Mouse (Mus musculus) monocyte, adult 2 months (primary cell): ENCODE measurements around the gene Aes.

ENCODE experiments used
- DNase-seq, 2 experiments: peaks; one replicate each; pipeline ENCODE4 v3.0.0; 2022; ENCODE audit warnings: low spot score in 2 of 2, low read depth in 1 of 2

The Aes gene

DNA sequence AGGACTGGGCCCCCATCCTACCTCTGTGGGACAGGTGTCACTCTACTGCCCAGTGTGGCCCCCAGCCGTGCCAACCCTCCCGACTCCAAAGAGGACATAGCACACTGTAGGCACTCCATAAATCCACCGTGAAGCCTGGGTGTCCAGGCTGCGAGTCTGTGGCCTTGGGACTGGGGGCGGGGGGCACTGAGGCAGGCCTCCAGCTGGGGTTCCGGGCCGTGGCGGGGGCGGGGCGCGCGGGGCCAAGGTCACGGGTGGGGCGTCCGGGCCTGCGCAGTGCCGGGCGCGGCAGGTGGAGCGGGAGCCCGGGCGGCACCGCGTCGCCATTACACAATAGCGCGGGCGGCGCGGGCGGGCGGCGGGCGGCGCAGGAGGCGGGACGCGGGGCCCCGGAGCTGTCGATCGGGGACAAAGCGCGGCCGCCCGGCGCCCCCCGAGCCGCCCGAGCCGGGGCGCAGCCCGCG lies at the start of gene Aes:
TSS of gene Aes (plus strand) at position 326 of the 464 bp plus-strand sequence.
- no peak for DNase-seq

DNA sequence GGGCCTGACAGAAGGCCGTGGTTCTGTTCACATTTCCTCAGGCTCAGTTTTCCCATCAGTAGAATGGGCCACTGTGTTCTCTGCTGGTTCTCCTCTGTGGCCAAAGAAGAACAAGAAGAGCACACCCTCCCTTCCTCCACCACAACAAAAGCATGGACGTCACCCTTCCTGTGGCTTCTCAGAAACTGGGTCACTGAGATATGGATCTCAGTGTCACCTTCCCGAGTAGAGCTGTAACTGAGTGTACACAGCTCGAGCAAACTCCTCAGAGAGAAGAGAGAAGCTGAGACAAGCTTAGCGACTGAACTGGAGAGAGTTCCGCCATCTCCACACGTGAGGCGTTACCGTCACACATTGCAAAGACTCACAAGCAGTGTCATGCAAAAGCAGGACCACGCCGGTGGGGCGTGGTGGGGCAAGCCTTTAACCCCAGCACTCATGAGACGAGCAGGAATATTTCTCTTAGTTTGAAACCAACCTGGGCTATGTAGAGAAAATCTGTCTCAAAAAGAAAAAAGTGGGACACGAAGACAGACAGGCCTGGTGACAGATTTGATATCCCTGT lies 49.0 kb upstream of the Aes start:
- DNase-seq: no peak

DNA sequence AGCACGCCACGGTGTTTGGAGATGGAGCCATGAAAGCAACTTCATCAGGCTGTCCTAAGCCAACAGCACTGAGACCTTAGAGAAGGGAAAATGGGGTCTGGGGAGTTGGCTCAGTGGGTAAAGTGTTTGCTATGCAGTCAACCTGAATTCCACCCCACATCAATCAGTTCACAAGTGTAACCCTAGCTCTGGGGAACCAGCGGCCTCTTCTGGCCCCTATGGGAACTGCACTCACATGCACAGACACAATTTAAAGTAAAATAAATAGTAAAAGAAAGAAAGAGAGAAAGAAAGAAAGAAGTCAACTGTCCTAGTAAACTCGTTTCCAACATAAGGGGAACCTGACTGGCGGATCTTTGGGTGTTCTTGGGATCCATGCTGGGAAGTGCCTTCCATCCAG lies 45.5 kb upstream of the Aes start:
- no peak for DNase-seq

DNA sequence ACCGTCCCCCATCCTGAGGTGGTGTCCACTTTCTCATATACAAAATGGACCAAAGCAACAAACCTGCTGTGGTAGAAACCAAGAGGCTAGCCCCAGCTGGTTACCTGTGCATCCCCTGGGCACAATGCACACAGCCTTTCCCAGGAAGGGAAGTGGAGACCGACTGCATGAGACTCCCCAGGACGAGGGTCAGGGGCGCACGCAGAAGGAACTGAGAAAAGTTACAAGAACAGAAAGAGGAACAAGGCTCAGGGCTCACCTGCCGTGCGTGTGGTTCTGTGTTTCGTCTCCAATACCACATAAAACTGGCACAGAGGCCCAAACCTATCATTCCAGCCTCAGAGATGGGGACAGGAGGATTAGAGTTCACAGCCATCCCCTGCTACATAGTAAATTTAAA lies 42.1 kb upstream of the Aes start:
- no peak for DNase-seq

DNA sequence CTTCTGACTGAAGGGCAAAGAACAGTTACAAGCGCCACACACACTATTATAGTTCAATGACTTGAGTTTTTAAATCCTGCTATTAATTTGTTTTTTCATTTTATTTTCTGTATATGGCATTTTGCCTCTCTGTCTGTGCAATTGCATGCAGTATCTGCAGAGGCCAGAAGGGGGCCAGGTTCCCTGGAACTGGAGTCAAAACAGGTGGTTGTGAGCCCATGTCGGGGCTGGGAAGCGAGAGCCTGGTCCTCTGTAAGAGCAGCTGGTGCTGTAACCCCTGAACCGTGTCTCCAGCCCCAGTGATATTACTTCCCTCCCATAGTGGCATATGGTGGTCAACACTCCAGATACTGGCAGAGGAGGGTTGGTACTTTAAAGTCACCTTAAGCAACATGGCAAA lies 40.7 kb upstream of the Aes start:
- DNase-seq: peak in 1 of 2 experiments; percentile 45

DNA sequence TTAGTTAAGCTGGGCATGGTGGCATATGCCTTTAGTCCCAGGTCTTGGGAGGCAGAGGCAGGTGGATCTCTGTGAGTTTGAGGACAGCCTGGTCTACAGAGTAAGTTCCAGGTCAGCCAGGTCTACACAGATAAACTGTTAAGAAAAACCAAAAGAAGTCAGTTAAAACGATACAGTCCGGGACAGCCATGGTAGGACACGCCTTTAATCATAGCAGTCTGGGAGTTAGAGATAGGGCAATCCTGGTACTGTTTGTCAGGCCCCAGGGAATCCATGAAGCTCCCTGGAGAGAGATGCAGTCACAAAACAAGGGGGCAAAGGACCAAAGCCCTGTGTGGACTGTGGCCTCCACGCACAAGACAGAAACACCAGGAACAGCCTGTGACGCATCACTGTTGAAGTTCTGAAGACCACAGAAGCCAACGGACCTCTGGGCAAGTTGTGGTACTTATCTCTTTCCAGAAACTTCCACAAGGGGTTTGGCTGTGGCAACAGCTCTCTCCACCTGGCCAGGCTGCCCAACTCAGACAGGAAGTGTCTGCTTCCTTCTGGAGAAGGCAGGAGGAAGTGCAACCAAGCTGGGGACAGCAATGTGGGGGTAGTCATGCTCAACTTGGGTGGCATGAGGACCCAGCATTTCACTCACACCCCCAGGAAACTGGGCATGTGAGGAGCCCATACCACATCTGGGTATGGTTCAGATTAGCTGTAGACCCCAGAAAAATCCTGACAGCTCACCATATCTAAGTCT lies 39.9 kb upstream of the Aes start:
- no peak for DNase-seq

DNA sequence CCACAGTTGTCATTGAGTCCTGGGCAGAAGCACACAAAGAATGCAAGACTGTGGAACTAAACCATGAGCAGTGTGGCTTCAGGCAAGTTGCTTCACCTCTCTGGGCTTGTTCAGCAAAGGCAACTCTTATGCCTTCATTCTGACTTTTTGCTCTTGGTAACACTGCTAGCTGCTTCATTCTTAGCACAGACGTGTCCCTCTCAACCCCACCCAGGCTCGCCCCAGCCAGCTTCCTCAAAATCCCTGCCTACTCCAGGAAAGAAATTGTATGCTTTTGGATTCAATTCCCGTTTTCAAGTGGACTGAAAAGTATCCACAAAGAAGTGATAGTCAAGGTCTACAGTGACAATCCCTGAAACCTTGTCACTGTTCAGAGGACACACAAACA lies 39.3 kb upstream of the Aes start:
- no peak for DNase-seq

DNA sequence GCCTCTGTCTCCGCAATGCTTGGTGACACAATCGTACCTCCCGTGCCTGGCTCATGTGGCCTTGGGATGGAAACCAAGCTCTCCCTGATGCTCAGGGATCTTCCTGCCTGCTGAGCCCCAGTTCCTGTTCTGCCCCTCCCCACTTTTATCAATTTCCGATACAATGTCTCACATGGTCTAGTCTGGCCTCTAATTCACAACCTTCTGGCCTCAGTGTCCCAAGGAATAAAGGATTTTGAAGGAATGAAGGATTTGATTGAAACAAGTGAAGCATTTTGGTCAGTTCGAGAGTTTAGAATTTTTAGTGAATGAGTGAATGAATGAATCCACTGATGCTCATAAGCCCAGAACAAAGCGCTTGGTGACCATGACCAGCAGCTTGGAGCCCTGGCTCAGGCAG lies 36.1 kb upstream of the Aes start:
- DNase-seq: no peak

DNA sequence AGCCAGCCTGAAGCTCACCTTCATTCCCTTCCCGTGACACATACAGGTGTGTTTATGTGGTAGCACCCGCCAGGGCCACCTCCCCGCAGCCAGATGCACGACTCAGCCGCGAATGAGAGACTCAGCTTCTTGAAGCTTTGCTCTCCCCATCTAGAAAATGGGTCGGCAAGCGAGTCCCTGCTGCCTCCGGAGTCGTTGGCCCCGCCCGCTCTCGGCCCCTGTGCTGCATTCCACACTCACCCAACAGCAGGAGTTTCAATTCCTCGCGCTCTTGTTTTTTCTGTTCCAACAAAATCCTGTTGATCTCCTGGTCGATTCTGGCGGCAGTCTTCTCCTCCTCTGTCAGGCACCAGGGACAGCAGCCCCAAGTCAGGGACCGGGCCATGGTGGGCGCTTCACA lies 35.7 kb upstream of the Aes start:
- DNase-seq: no peak

DNA sequence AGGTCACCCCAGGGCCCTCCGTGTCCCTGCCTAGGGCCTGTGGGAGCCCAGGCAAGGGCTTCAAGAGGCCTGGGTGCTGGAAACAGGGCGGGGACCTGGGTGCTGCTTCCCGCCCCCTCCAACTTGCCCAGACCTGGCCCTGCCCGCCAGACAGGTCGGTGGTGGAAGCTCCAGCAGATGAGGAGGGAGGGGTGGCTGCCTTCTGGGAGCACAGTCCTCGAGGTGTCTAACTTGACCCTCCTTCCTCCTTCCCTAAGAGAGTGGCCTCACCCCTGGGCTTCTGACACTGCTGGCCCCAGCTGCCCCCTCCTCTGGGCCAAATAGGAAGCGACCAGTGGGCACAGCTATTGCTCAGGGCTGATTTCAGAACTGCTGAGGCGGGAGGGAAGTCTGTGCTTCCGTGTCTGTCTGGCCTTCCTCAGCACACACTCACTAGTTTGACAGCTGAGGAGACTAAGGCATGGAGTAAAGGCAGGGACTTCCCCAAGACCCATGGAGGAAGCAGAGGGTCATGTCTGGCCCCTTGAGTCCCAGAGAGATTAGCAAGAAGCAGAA lies 35.2 kb upstream of the Aes start, which contains the start of gene Gna15:
TSS of gene Gna15 (minus strand) at position 175 of the 555 bp plus-strand sequence.
- peak in 1 of 2 experiments; percentile 26 for DNase-seq

DNA sequence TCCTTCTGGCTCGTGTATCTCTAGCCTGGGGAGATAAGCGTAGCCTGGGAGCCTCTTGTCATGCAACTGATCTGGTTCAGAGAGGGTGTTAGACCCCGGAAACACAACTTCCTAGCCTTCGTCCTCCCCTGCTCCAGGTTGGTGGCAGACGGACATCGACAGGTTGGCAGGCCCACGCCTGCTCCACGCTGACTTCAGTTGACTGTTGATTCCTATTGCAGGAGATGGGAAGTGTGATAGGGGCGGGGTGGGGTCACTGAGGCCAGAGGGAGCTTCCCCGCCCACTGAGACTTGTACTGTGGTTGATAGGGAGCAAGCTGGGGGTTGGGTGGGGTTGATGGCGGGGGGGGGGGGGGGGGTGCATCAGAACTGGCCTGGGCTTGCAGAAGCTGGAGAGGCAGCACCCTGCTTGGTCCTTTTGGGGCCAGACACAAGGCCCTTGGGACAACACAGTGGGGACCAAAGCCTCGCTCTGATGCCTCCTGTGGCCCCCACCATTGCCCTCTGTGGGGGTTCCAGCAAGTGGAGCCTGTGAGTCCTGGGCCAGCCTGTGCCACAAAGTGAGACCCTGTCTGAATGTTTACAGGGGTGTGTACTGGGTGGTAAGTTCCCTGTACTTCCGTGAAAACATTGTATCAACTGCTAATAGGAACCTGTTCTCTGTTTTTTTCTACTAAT lies 34.1 kb upstream of the Aes start:
- DNase-seq: no peak

DNA sequence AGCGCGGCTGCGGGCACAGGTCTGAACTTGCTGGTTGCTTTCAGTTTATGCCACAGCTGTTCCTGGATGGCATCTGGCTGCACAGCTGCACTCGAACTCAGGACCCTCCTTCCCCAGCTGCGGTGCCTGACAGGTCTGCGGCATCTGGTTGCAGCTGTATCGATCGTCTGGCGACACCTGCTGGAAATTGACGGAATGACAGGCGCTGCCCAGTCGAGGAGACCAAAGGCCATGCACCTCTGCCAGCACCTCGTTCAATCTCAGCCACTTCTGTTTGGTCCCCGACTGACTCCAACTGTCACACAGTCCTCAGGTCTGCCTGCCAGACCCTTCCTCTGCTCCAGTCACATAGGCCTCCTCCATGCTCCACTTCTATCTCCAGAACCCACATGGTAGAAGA lies 32.5 kb upstream of the Aes start:
- DNase-seq: peak in 1 of 2 experiments; percentile 79

DNA sequence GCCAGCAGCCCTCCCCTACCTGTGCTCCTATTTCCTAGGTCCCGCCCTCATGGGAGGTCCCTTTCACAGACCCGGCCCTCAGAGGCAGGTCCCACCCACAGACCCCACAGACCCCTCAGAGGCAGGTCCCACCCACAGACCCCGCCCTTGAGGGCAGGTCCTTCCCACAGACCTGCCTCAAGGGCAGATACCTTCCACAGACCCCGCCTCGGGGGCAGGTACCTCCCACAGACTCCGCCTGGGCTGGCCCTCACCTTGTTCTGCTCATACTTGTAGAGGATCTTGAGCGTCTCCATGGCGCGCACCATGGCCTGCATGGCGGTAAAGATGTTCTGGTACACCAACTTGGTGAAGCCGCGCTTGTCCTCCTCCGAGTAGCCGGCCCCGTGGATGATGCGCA lies 24.5 kb upstream of the Aes start:
- DNase-seq: no peak

DNA sequence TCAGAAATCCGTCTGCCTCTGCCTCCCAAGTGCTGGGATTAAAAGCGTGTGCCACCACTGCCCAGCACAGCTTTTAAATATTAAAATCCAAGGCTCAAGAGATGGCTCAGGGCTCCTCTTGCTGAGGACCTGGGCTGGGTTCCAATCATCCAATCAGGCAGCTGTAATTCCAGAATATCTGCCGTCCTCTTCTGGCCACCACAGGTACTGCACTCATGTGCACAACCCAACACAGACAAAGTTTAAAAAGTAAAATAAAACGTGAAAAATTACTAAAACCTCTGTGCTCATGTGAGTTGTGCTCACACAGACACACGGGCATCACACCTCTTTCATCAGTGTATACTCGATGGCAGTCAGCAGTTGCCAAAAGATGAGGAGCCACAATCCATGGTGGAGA lies 22.6 kb upstream of the Aes start:
- no peak for DNase-seq

DNA sequence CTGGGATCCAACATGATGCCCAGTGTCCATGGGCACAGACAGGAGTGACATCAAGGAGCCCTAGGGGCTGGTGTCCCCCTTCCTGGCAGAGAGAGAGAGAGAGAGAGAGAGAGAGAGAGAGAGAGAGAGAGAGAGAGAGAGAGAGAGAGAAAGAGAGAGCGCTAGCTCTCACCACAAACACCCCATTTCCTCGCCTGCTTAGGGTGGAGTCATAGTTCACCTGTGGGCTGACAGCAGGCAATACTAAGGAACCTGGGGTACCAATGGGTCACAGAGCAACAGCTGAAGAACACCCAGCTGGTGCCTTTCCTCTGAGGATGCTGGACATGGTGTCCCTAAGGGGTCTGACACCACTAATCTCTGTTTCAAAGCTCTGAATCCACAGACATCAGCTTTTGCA lies 21.9 kb upstream of the Aes start:
- no peak for DNase-seq

DNA sequence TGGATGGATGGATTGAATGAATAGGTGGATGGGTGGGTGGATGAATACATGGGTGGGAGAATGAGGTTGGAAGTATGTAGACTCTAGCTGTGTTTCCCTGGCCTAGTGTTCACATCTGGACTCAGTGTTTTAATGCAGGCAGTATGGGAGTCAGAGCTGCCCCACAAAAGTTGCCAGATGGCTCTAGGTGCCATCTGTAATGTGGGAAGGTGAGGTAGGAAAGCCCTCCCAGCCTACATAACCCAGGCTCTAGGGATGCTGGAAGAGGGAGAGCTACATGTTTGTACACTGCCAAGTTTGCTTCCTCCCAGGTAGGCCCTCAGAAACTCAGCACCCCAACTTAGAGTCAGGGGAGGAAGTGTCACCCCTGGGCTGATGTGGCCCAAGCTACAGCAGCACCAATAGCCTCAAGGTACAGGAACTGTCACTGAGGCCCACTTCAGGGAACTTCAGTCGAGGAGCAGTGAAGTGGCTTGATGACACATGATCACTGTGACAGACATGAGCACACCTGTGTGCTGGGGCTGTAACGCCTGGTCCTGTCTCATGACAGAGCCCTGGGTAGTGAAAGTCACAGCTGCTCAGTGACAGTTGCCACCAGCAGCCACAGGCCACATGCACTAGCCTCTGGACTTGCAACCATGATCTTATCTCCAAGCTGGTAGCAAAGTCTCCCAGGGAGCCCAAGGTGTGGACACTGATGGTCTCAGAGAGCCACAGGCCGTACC lies 20.8 kb upstream of the Aes start:
- DNase-seq: no peak

DNA sequence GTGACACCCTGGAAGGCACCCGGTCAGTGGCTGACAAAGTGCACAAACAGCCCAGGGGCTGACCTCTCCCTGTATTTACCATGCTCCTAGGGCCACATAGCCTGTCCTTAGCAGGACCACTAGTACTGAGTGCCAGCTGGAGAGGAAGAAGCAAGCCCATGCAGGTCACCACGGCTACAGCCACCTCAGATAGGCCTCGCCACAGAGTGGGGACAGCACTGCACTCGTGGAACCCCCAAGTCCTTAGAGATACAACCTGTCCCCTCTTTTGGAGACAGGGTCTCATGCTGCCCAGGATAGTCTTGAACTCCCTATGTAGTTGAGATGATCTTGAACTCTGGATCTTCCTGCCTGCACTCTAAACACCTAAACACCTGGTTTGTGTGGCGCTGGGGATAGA lies 17.9 kb upstream of the Aes start:
- no peak for DNase-seq

DNA sequence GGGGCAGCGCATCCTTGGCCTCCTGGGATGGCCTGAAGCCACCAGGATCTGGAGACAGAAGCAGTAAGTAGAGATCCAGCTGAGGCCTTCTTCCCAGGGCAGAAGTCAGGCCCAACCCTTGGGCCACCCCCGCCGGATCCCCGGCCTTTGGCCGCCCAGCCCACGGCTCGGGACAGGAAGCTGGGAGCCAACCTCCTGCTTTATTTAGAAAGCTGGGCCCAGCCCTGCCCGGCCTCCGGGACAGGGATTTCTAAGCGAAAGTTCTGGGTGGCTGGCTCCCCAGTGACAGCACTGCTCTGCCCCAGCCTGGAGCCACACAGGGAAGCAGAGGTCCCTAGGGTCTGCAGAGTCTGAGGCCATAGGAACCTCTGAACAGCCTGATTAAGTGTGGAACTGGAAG lies 17.5 kb upstream of the Aes start:
- no peak for DNase-seq

DNA sequence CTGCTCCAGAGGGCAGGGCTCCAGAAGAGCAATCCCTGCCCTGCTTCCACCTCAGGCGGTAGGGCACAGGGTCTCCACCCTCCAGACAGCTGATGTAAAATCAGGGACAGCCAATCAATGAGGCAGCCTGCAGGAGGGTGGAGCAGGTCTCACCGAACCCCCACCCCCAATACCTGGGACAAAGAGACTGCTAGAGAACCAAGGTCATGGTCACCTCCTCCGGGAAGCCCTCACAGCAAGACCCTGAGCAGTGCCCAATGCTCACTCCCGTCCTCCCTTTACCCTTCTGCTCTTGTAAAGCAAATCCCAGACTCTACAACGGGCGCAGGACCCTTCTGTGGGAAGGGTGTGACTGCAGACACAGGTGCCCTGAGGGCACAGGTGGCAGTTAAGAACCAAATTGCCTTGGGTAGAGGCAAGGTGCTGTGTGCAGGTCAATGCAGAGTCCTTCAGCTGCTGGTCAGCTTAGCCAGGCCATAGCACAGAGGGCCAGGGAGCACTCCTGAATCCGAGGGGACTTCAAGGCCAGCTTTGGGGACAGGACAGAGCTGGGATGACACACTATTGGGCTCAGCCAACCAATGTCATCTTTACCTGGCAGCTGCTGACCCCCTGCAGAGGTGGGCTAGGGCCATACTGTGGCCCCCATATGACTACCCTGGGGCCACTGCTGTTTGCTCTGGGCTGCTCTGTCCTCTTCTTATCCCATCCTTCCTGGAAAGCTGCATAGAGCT lies 16.4 kb upstream of the Aes start:
- no peak for DNase-seq

DNA sequence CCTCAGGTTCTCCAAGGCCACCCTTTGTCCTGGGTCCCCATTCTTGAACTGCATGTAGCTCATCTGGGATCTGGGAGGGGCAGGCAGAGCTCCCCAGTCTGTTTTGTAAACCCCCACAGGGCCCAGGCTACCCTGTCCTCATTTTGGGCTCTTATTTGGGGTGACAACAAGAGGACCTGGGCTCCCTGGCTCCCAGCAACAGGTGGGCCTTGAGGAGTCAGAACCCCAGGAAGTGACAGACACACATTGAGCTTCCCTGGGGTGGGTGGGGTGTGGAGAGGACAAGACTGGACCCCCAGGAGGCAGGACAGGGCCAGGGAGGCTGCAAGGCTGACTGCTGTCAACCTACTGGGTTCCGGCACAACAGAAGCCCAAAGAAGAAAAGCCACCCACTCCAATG lies 15.7 kb upstream of the Aes start:
- no peak for DNase-seq
